Mouse (Mus musculus) heart, embryonic 14.5 days (tissue): ENCODE data around the gene Tmem26. TPM values are rescaled to one million over a fixed set of nuclear protein-coding genes. Genes with fewer than 3 reads are reported as not detected.

Experiments
- ATAC-seq: fragments of 200-750 bp; cut with Nextera tagmentation; 2 replicates; pipeline ENCODE4 v1.8.0; 2017; ENCODE audit warnings: low read depth, moderate TSS enrichment; ENCODE audit not compliant: insufficient number of reproducible peaks, insufficient read depth, low FRiP score
- H3K27ac ChIP-seq, 2 experiments: fragments of 200-500 bp in 1 of 2; fragments of 300-500 bp in 1 of 2; sonication (generic) in 1 of 2; replicated peaks in 1 of 2; 2 replicates each; pipeline ENCODE4 v1.5.1; 2012 to 2014; ENCODE audit warnings: low read depth in 2 of 2, low read length in 2 of 2, control low read depth in 1 of 2, mild to moderate bottlenecking in 1 of 2, mixed read lengths in 1 of 2; ENCODE audit not compliant: control insufficient read depth in 1 of 2, insufficient read depth in 1 of 2
- H3K27me3 ChIP-seq: fragments of 300-500 bp; sonication (generic); 2 replicates; pipeline ENCODE4 v1.6.1; 2014; ENCODE audit warnings: mild to moderate bottlenecking, low read length, control low read depth; ENCODE audit not compliant: control insufficient read depth, insufficient read depth
- H3K36me3 ChIP-seq: fragments of 300-500 bp; sonication (generic); 2 replicates; pipeline ENCODE4 v1.6.1; 2014; ENCODE audit warnings: mild to moderate bottlenecking, control low read depth, low read length, mixed read lengths; ENCODE audit not compliant: control insufficient read depth, insufficient read depth
- H3K4me1 ChIP-seq, 2 experiments: fragments of 200-500 bp in 1 of 2; fragments of 300-500 bp in 1 of 2; sonication (generic) in 1 of 2; 2 replicates each; pipeline ENCODE4 v1.6.1; 2012 to 2014; ENCODE audit warnings: low read length in 2 of 2, control low read depth in 1 of 2, mixed read lengths in 1 of 2; ENCODE audit not compliant: control insufficient read depth in 2 of 2, insufficient read depth in 2 of 2
- H3K4me2 ChIP-seq: fragments of 300-500 bp; sonication (generic); 2 replicates; pipeline ENCODE4 v1.6.1; 2014; ENCODE audit warnings: mild to moderate bottlenecking, low read length
- H3K4me3 ChIP-seq, 2 experiments: fragments of 200-500 bp in 1 of 2; fragments of 300-500 bp in 1 of 2; sonication (generic) in 1 of 2; 2 replicates each; pipeline ENCODE4 v1.5.1; 2012 to 2014; ENCODE audit warnings: low read length in 2 of 2, mild to moderate bottlenecking in 2 of 2, control low read depth in 1 of 2, low read depth in 1 of 2, moderate library complexity in 1 of 2; ENCODE audit not compliant: control insufficient read depth in 1 of 2, insufficient read depth in 1 of 2
- H3K9ac ChIP-seq: fragments of 300-500 bp; sonication (generic); 2 replicates; pipeline ENCODE4 v1.6.1; 2014; ENCODE audit warnings: mild to moderate bottlenecking, low read length
- H3K9me3 ChIP-seq: fragments of 300-500 bp; sonication (generic); 2 replicates; pipeline ENCODE4 v1.6.1; 2016; ENCODE audit warnings: low read length, control low read depth; ENCODE audit not compliant: control insufficient read depth
- WGBS: fragments of 180-500 bp; shearing (Covaris S2); extraction: QIAGEN DNeasy Blood & Tissue Kit; methylation state at CpG from one replicate; pipeline ENCODE4 v1.1.7; 2014; 5-methylcytosine and 5-hydroxymethylcytosine counted together
- polyA plus RNA-seq: library from polyadenylated mRNA; unstranded; fragments of >200 nt; fragmentation: Nextera tagmentation; extraction: Ambion mirVana; gene quantifications from 2 replicates; pipeline ENCODE4 v1.2.1, GENCODE M21; 2014

The Tmem26 gene
- polyA plus RNA-seq, 1 experiment from 2014 or later: 5.6 TPM

DNA sequence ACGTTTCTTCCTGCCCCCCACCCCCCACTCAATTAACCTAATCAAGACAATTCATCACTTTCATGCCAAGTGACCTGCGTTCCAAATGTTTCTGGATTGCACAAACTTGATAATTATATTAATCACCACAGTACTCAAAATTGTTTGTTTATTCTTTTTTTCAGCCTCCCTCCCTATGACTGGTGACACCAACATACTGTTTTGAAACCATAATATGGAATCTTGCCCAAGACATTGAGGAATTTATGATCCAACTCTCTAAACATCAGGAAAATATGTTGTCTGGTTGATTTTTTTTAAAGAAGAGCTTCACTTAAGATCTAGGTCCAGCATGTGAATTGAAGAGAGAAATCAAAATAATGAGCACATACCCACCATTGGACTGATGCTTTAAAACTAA lies 19.2 kb upstream of the Tmem26 start:
- WGBS: 58% methylated on average over 2 of the region's 2 CpGs
- Histone ChIP-seq H3K27me3 (no peaks in the 10 kb centered on the region), H3K9me3 (peaks cover 6% of the 10 kb centered on the region), H3K27ac (no peak overlapping the region), H3K36me3 (no peaks in the 10 kb centered on the region), H3K4me1 (no peaks in the 10 kb centered on the region), H3K9ac (no peak overlapping the region), H3K4me2 (no peak overlapping the region), H3K4me3 (no peak overlapping the region)
- ATAC-seq: no peak

- no peak for ATAC-seq
- Histone ChIP-seq H3K4me3 (no peak overlapping the region), H3K9ac (no peak overlapping the region), H3K27ac (no peak overlapping the region), H3K36me3 (no peaks in the 10 kb centered on the region), H3K4me1 (no peaks in the 10 kb centered on the region), H3K27me3 (no peaks in the 10 kb centered on the region), H3K9me3 (peaks cover 6% of the 10 kb centered on the region), H3K4me2 (no peak overlapping the region)
- 77% methylated on average over 4 of the region's 4 CpGs for WGBS
These were observed 17.9 kb upstream of the Tmem26 start for GRCm38 (mm10) chr10:68705471-68706036.

DNA sequence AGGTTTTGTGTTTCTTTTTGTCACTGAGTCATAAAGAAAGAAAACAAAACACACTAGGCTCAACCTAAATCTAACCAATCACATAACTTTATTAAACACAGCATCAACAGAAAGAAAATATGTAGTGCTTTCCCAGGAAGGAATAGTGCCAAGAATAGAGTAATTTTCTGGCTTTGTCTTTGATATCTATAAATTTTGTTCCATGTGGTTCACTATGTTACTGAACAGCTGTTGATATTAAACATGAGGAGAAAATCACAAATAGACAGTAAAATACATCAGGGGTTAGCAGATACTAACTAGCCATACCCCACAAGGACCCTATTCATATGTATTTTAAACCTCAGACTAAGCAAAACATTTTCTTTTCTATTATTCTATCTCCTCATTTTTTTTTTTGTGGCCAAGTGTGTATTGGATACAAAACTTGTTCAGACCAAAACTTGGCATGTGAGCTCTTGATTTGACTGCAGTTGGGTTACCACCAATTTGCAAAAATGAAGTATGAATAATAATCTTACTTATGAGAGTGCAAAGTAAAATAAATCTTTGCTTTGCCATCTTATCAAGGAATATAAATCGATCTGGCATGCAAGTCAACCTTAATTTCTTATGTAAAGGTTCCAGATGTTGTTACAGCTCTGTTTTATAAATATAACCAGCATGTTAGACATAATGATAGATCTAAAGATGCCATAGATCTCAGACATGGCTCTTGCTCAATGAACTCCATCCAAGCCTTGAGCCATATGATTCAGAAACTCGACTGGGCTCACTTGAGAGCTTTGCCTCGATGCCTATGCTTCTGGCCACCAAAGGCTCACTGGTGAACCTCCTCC lies 16.2 kb upstream of the Tmem26 start:
- Histone ChIP-seq H3K4me2 (no peak overlapping the region), H3K36me3 (no peaks in the 10 kb centered on the region), H3K9ac (no peak overlapping the region), H3K9me3 (peaks cover 6% of the 10 kb centered on the region), H3K27me3 (no peaks in the 10 kb centered on the region), H3K4me3 (no peak overlapping the region), H3K27ac (no peak overlapping the region), H3K4me1 (no peaks in the 10 kb centered on the region)
- 63% methylated on average over 3 of the region's 3 CpGs for WGBS
- no peak for ATAC-seq

DNA sequence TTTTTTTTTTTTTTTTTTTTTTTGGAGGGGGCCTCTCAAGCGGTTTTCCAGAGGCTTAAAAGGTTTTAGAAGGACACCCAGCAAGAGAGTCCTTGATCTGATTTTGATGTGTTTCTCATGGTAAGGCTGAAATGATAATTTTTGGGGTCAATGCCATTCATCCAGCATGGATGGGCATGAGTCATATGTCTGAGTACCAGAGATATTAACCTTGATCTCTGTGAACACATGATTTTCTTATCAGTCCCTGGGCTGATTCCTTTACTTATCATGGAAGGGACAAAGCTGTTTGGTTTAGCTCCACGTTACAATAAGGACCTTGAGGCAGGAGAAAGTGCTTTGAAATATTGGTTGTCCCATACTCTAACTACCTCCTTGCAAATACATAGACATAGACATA lies 10.5 kb upstream of the Tmem26 start:
- no peak for ATAC-seq
- no peaks in the 10 kb centered on the region for H3K27me3 ChIP-seq
- H3K4me1 ChIP-seq: no peaks in the 10 kb centered on the region
- H3K9ac ChIP-seq: no peak overlapping the region
- H3K27ac ChIP-seq: no peak overlapping the region
- H3K9me3 ChIP-seq: peaks cover 2% of the 10 kb centered on the region
- no peaks in the 10 kb centered on the region for H3K36me3 ChIP-seq
- no peak overlapping the region for H3K4me2 ChIP-seq
- 47% methylated on average over 2 of the region's 2 CpGs for WGBS
- no peak overlapping the region for H3K4me3 ChIP-seq

GRCm38 (mm10) chr10:68714302-68714701 lies 9.1 kb upstream of the Tmem26 start:
- ATAC-seq: no peak
- Histone ChIP-seq H3K27ac (no peak overlapping the region), H3K9ac (no peak overlapping the region), H3K27me3 (no peaks in the 10 kb centered on the region), H3K4me2 (no peak overlapping the region), H3K9me3 (no peaks in the 10 kb centered on the region), H3K4me3 (no peak overlapping the region), H3K4me1 (no peaks in the 10 kb centered on the region), H3K36me3 (no peaks in the 10 kb centered on the region)
- 72% methylated on average over 3 of the region's 3 CpGs for WGBS

- no peaks in the 10 kb centered on the region for H3K27me3 ChIP-seq
- WGBS: 85% methylated on average over 3 of the region's 3 CpGs
- no peaks in the 10 kb centered on the region for H3K4me1 ChIP-seq
- no peaks in the 10 kb centered on the region for H3K9me3 ChIP-seq
- H3K4me3 ChIP-seq: no peak overlapping the region
- no peak overlapping the region for H3K27ac ChIP-seq
- H3K36me3 ChIP-seq: no peaks in the 10 kb centered on the region
- no peak overlapping the region for H3K4me2 ChIP-seq
- no peak for ATAC-seq
- no peak overlapping the region for H3K9ac ChIP-seq
These were observed 8.1 kb upstream of the Tmem26 start for GRCm38 (mm10) chr10:68715396-68715795.

- Histone ChIP-seq H3K4me1 (peaks cover 3 to 8% of the 10 kb centered on the region in 2 experiments), H3K4me2 (no peak overlapping the region), H3K27ac (no peak overlapping the region), H3K36me3 (no peaks in the 10 kb centered on the region), H3K9me3 (no peaks in the 10 kb centered on the region), H3K9ac (no peak overlapping the region), H3K4me3 (no peak overlapping the region), H3K27me3 (no peaks in the 10 kb centered on the region)
- 70% methylated on average over 3 of the region's 3 CpGs for WGBS
- ATAC-seq: no peak
These were observed 5.1 kb upstream of the Tmem26 start for GRCm38 (mm10) chr10:68718375-68718774.
